Mouse (Mus musculus): ENCODE measurements around the gene Zfp385b.

Gene Zfp385b

GRCm38 (mm10) chr2:77515011-77515410 lies 304.4 kb downstream of the Zfp385b start:
- no peak for DNase-seq

- no peak for DNase-seq
These were observed 305.0 kb downstream of the Zfp385b start for GRCm38 (mm10) chr2:77514476-77514875.

GRCm38 (mm10) chr2:77508731-77509130 lies 310.7 kb downstream of the Zfp385b start:
- DNase-seq, result no peak

GRCm38 (mm10) chr2:77506308-77506707 lies 313.1 kb downstream of the Zfp385b start:
- peak; percentile 17 for DNase-seq

- no peak for DNase-seq
These were observed 313.8 kb downstream of the Zfp385b start for GRCm38 (mm10) chr2:77505614-77506013.

- DNase-seq, result no peak
These were observed 315.6 kb downstream of the Zfp385b start for GRCm38 (mm10) chr2:77503674-77504351.

GRCm38 (mm10) chr2:77503217-77503616 lies 316.2 kb downstream of the Zfp385b start:
- DNase-seq, result no peak

GRCm38 (mm10) chr2:77502458-77502857 lies 317.0 kb downstream of the Zfp385b start:
- DNase-seq, result no peak

- no peak for DNase-seq
These were observed 319.0 kb downstream of the Zfp385b start for GRCm38 (mm10) chr2:77500480-77500879.

GRCm38 (mm10) chr2:77498379-77498778 lies 321.1 kb downstream of the Zfp385b start:
- DNase-seq, result no peak

- DNase-seq, result no peak
These were observed 321.5 kb downstream of the Zfp385b start for GRCm38 (mm10) chr2:77497942-77498341.

GRCm38 (mm10) chr2:77496071-77496470 lies 323.4 kb downstream of the Zfp385b start:
- DNase-seq, result peak; percentile 39

GRCm38 (mm10) chr2:77495344-77495743 lies 324.1 kb downstream of the Zfp385b start:
- peak; percentile 39 for DNase-seq

GRCm38 (mm10) chr2:77493695-77494094 lies 325.7 kb downstream of the Zfp385b start:
- DNase-seq, result peak; percentile 29

- no peak for DNase-seq
These were observed 332.3 kb downstream of the Zfp385b start for GRCm38 (mm10) chr2:77487151-77487550.

GRCm38 (mm10) chr2:77481274-77481673 lies 338.2 kb downstream of the Zfp385b start:
- no peak for DNase-seq

- DNase-seq, result no peak
These were observed 341.9 kb downstream of the Zfp385b start for GRCm38 (mm10) chr2:77477536-77477935.

- DNase-seq, result peak; percentile 23
These were observed 343.0 kb downstream of the Zfp385b start for GRCm38 (mm10) chr2:77476444-77476843.

GRCm38 (mm10) chr2:77472254-77472837 lies 347.1 kb downstream of the Zfp385b start:
- no peak for DNase-seq

- no peak for DNase-seq
These were observed 348.7 kb downstream of the Zfp385b start for GRCm38 (mm10) chr2:77470716-77471115.

GRCm38 (mm10) chr2:77461413-77461812 lies 358.0 kb downstream of the Zfp385b start:
- DNase-seq, result no peak

- DNase-seq, result no peak
These were observed 359.4 kb downstream of the Zfp385b start for GRCm38 (mm10) chr2:77460011-77460410.

- DNase-seq, result no peak
These were observed 361.0 kb downstream of the Zfp385b start for GRCm38 (mm10) chr2:77458431-77458830.

GRCm38 (mm10) chr2:77457120-77457519 lies 362.3 kb downstream of the Zfp385b start:
- DNase-seq, result peak; percentile 16

- DNase-seq, result peak; percentile 69
These were observed 362.8 kb downstream of the Zfp385b start for GRCm38 (mm10) chr2:77456602-77457001.
